Mouse (Mus musculus): ENCODE data around the gene Gm10073.
"Not testable (repeated sequence)": the region's sequence is repeated elsewhere in the genome, so short reads cannot be mapped to it uniquely, and the experiment has no call there.

The Gm10073 gene

GRCm38 (mm10) chr8:106573168-106573567 lies at the start of gene Gm10073:
Gm10073 (minus strand) TSS chr8:106573461.
- in situ Hi-C loops (cut with MboI; ENCODE audit: low sequenced_read_pairs): not testable (repeated sequence)

- in situ Hi-C loops (cut with MboI; ENCODE audit: low sequenced_read_pairs): no loop called here
Observed at GRCm38 (mm10) chr8:106623016-106623415, 49.8 kb upstream of the Gm10073 start.

- in situ Hi-C loops (cut with MboI; ENCODE audit: low sequenced_read_pairs): no loop called here
Observed at GRCm38 (mm10) chr8:106620488-106620887, 47.2 kb upstream of the Gm10073 start.

GRCm38 (mm10) chr8:106619549-106620245 lies 46.4 kb upstream of the Gm10073 start:
- in situ Hi-C loops (cut with MboI; ENCODE audit: low sequenced_read_pairs): no loop called here

GRCm38 (mm10) chr8:106618324-106618723 lies 45.1 kb upstream of the Gm10073 start:
- in situ Hi-C loops (cut with MboI; ENCODE audit: low sequenced_read_pairs): no loop called here

- in situ Hi-C loops (cut with MboI; ENCODE audit: low sequenced_read_pairs): no loop called here
Observed at GRCm38 (mm10) chr8:106617865-106618264, 44.6 kb upstream of the Gm10073 start.

- in situ Hi-C loops (cut with MboI; ENCODE audit: low sequenced_read_pairs): no loop called here
Observed at GRCm38 (mm10) chr8:106617196-106617595, 43.9 kb upstream of the Gm10073 start.

GRCm38 (mm10) chr8:106616679-106617078 lies 43.4 kb upstream of the Gm10073 start:
- in situ Hi-C loops (cut with MboI; ENCODE audit: low sequenced_read_pairs): no loop called here

- in situ Hi-C loops (cut with MboI; ENCODE audit: low sequenced_read_pairs): no loop called here
Observed at GRCm38 (mm10) chr8:106615661-106616299, 42.5 kb upstream of the Gm10073 start.

- in situ Hi-C loops (cut with MboI; ENCODE audit: low sequenced_read_pairs): no loop called here
Observed at GRCm38 (mm10) chr8:106614704-106615103, 41.4 kb upstream of the Gm10073 start.

GRCm38 (mm10) chr8:106612047-106612446 lies 38.8 kb upstream of the Gm10073 start:
- in situ Hi-C loops (cut with MboI; ENCODE audit: low sequenced_read_pairs): no loop called here

GRCm38 (mm10) chr8:106610958-106611640 lies 37.8 kb upstream of the Gm10073 start:
- in situ Hi-C loops (cut with MboI; ENCODE audit: low sequenced_read_pairs): no loop called here

GRCm38 (mm10) chr8:106609076-106609903 lies 36.0 kb upstream of the Gm10073 start:
- in situ Hi-C loops (cut with MboI; ENCODE audit: low sequenced_read_pairs): no loop called here

GRCm38 (mm10) chr8:106608425-106608824 lies 35.2 kb upstream of the Gm10073 start:
- in situ Hi-C loops (cut with MboI; ENCODE audit: low sequenced_read_pairs): no loop called here

- in situ Hi-C loops (cut with MboI; ENCODE audit: low sequenced_read_pairs): not testable (repeated sequence)
Observed at GRCm38 (mm10) chr8:106607783-106608182, 34.5 kb upstream of the Gm10073 start.

GRCm38 (mm10) chr8:106606601-106607145 lies 33.4 kb upstream of the Gm10073 start:
- in situ Hi-C loops (cut with MboI; ENCODE audit: low sequenced_read_pairs): no loop called here

GRCm38 (mm10) chr8:106606121-106606520 lies 32.9 kb upstream of the Gm10073 start:
- in situ Hi-C loops (cut with MboI; ENCODE audit: low sequenced_read_pairs): no loop called here

GRCm38 (mm10) chr8:106605657-106606056 lies 32.4 kb upstream of the Gm10073 start:
- in situ Hi-C loops (cut with MboI; ENCODE audit: low sequenced_read_pairs): no loop called here

- in situ Hi-C loops (cut with MboI; ENCODE audit: low sequenced_read_pairs): no loop called here
Observed at GRCm38 (mm10) chr8:106603933-106604332, 30.7 kb upstream of the Gm10073 start.

- in situ Hi-C loops (cut with MboI; ENCODE audit: low sequenced_read_pairs): no loop called here
Observed at GRCm38 (mm10) chr8:106603131-106603819, 30.0 kb upstream of the Gm10073 start, which contains the start of gene Cdh1. Cdh1 (plus strand) TSS chr8:106603351.
